Mouse (Mus musculus): ENCODE measurements around the gene Ccdc136. TPM values are rescaled to one million over a fixed set of nuclear protein-coding genes. Genes with fewer than 3 reads are reported as not detected.

The Ccdc136 gene
- polyA plus RNA-seq, 1 experiment from 2014 or later: 40.2 TPM

GRCm38 (mm10) chr6:29439789-29440188, 43.7 kb downstream of the Ccdc136 start:
- DNase-seq (ENCODE audit: low spot score): no peak
- 91% methylated on average over 6 of the region's 6 CpGs for WGBS
- H3K4me3 ChIP-seq (ENCODE audit: low read depth, low read length): no peak overlapping the region
- H3K27ac ChIP-seq (ENCODE audit: low read depth, low read length): no peak overlapping the region
- peaks cover 18% of the 10 kb centered on the region; the same call in 1 of the 2 replicates for H3K4me1 ChIP-seq (ENCODE audit: control insufficient read depth, insufficient read depth, low read length)
- H3K9ac ChIP-seq (ENCODE audit: low read length): no peak overlapping the region
- H3K9me3 ChIP-seq (replicated peaks; ENCODE audit: control insufficient read depth, low read length): no peaks in the 10 kb centered on the region
- H3K27me3 ChIP-seq (replicated peaks; ENCODE audit: control insufficient read depth, insufficient read depth, low read length): peaks cover 5% of the 10 kb centered on the region; the same call in 1 of the 2 replicates
- no peak for ATAC-seq
- H3K36me3 ChIP-seq (ENCODE audit: control insufficient read depth, insufficient read depth, low read length): no peaks in the 10 kb centered on the region
- no peak overlapping the region for H3K4me2 ChIP-seq (ENCODE audit: low read length)

- Histone ChIP-seq H3K27me3 (replicated peaks; ENCODE audit: control insufficient read depth, insufficient read depth, low read length) (no peaks in the 10 kb centered on the region), H3K27ac (ENCODE audit: low read depth, low read length) (no peak overlapping the region), H3K9ac (ENCODE audit: low read length) (no peak overlapping the region), H3K4me1 (ENCODE audit: control insufficient read depth, insufficient read depth, low read length) (no peaks in the 10 kb centered on the region), H3K36me3 (ENCODE audit: control insufficient read depth, insufficient read depth, low read length) (no peaks in the 10 kb centered on the region), H3K4me3 (ENCODE audit: low read depth, low read length) (no peak overlapping the region), H3K9me3 (replicated peaks; ENCODE audit: control insufficient read depth, low read length) (no peaks in the 10 kb centered on the region), H3K4me2 (ENCODE audit: low read length) (no peak overlapping the region)
- 77% methylated on average over 11 of the region's 11 CpGs for whole genome bisulfite sequencing
- no peak for ATAC-seq
- DNase-seq (ENCODE audit: low spot score): peak; percentile 7
These were observed 48.7 kb downstream of the Ccdc136 start for GRCm38 (mm10) chr6:29444773-29445172.

GRCm38 (mm10) chr6:29445354-29445753, 49.2 kb downstream of the Ccdc136 start:
- no peak overlapping the region for H3K9ac ChIP-seq (ENCODE audit: low read length)
- H3K27me3 ChIP-seq (replicated peaks; ENCODE audit: control insufficient read depth, insufficient read depth, low read length): no peaks in the 10 kb centered on the region
- no peaks in the 10 kb centered on the region for H3K4me1 ChIP-seq (ENCODE audit: control insufficient read depth, insufficient read depth, low read length)
- H3K27ac ChIP-seq (ENCODE audit: low read depth, low read length): no peak overlapping the region
- no peak overlapping the region for H3K4me2 ChIP-seq (ENCODE audit: low read length)
- H3K9me3 ChIP-seq (replicated peaks; ENCODE audit: control insufficient read depth, low read length): no peaks in the 10 kb centered on the region
- WGBS: 96% methylated on average over 7 of the region's 7 CpGs
- no peak overlapping the region for H3K4me3 ChIP-seq (ENCODE audit: low read depth, low read length)
- no peaks in the 10 kb centered on the region for H3K36me3 ChIP-seq (ENCODE audit: control insufficient read depth, insufficient read depth, low read length)
- no peak for ATAC-seq
- DNase-seq (ENCODE audit: low spot score): no peak

- WGBS: 33% methylated on average over 4 of the region's 4 CpGs
- H3K9ac ChIP-seq (ENCODE audit: low read length): no peak overlapping the region
- H3K4me1 ChIP-seq (ENCODE audit: control insufficient read depth, insufficient read depth, low read length): no peaks in the 10 kb centered on the region
- ATAC-seq (no peak), DNase-seq (ENCODE audit: low spot score) (no peak)
- H3K27ac ChIP-seq (ENCODE audit: low read depth, low read length): no peak overlapping the region
- no peaks in the 10 kb centered on the region for H3K36me3 ChIP-seq (ENCODE audit: control insufficient read depth, insufficient read depth, low read length)
- no peak overlapping the region for H3K4me2 ChIP-seq (ENCODE audit: low read length)
- no peaks in the 10 kb centered on the region for H3K9me3 ChIP-seq (replicated peaks; ENCODE audit: control insufficient read depth, low read length)
- no peaks in the 10 kb centered on the region for H3K27me3 ChIP-seq (replicated peaks; ENCODE audit: control insufficient read depth, insufficient read depth, low read length)
- no peak overlapping the region for H3K4me3 ChIP-seq (ENCODE audit: low read depth, low read length)
These were observed 53.7 kb downstream of the Ccdc136 start for GRCm38 (mm10) chr6:29449858-29450257.

- ATAC-seq: no peak
- Histone ChIP-seq H3K27me3 (replicated peaks; ENCODE audit: control insufficient read depth, insufficient read depth, low read length) (no peaks in the 10 kb centered on the region), H3K27ac (ENCODE audit: low read depth, low read length) (no peak overlapping the region), H3K9ac (ENCODE audit: low read length) (no peak overlapping the region), H3K36me3 (ENCODE audit: control insufficient read depth, insufficient read depth, low read length) (no peaks in the 10 kb centered on the region), H3K4me2 (ENCODE audit: low read length) (no peak overlapping the region), H3K4me3 (ENCODE audit: low read depth, low read length) (no peak overlapping the region), H3K9me3 (replicated peaks; ENCODE audit: control insufficient read depth, low read length) (no peaks in the 10 kb centered on the region), H3K4me1 (ENCODE audit: control insufficient read depth, insufficient read depth, low read length) (no peaks in the 10 kb centered on the region)
- DNase-seq (ENCODE audit: low spot score): no peak
- 92% methylated on average over 6 of the region's 6 CpGs for WGBS
These were observed 54.6 kb downstream of the Ccdc136 start for GRCm38 (mm10) chr6:29450667-29451066.

- no peak overlapping the region for H3K4me3 ChIP-seq (ENCODE audit: low read depth, low read length)
- 58% methylated on average over 7 of the region's 7 CpGs for WGBS
- H3K4me1 ChIP-seq (ENCODE audit: control insufficient read depth, insufficient read depth, low read length): no peaks in the 10 kb centered on the region
- DNase-seq (ENCODE audit: low spot score) (no peak), ATAC-seq (no peak)
- H3K9ac ChIP-seq (ENCODE audit: low read length): no peak overlapping the region
- H3K27ac ChIP-seq (ENCODE audit: low read depth, low read length): no peak overlapping the region
- H3K4me2 ChIP-seq (ENCODE audit: low read length): no peak overlapping the region
- H3K27me3 ChIP-seq (replicated peaks; ENCODE audit: control insufficient read depth, insufficient read depth, low read length): no peaks in the 10 kb centered on the region
- no peaks in the 10 kb centered on the region for H3K36me3 ChIP-seq (ENCODE audit: control insufficient read depth, insufficient read depth, low read length)
- H3K9me3 ChIP-seq (replicated peaks; ENCODE audit: control insufficient read depth, low read length): no peaks in the 10 kb centered on the region
These were observed 65.4 kb downstream of the Ccdc136 start for GRCm38 (mm10) chr6:29461502-29461901.

- no peaks in the 10 kb centered on the region for H3K36me3 ChIP-seq (ENCODE audit: control insufficient read depth, insufficient read depth, low read length)
- H3K27me3 ChIP-seq (replicated peaks; ENCODE audit: control insufficient read depth, insufficient read depth, low read length): no peaks in the 10 kb centered on the region
- no peak overlapping the region for H3K9ac ChIP-seq (ENCODE audit: low read length)
- whole genome bisulfite sequencing: 75% methylated on average over 3 of the region's 3 CpGs
- no peak overlapping the region for H3K4me2 ChIP-seq (ENCODE audit: low read length)
- ATAC-seq (no peak), DNase-seq (ENCODE audit: low spot score) (no peak)
- no peak overlapping the region for H3K27ac ChIP-seq (ENCODE audit: low read depth, low read length)
- H3K9me3 ChIP-seq (replicated peaks; ENCODE audit: control insufficient read depth, low read length): no peaks in the 10 kb centered on the region
- no peaks in the 10 kb centered on the region for H3K4me1 ChIP-seq (ENCODE audit: control insufficient read depth, insufficient read depth, low read length)
- no peak overlapping the region for H3K4me3 ChIP-seq (ENCODE audit: low read depth, low read length)
These were observed 67.3 kb downstream of the Ccdc136 start for GRCm38 (mm10) chr6:29463388-29463787.

GRCm38 (mm10) chr6:29467583-29468354, 71.7 kb downstream of the Ccdc136 start, which contains the start of gene Atp6v1f:
TSS of gene Atp6v1f (plus strand) at chr6:29467718.
- H3K4me3 ChIP-seq (ENCODE audit: low read depth, low read length): peak within 1 kb of the TSS; percentile 55
- peaks cover 22% of the 10 kb centered on the region for H3K36me3 ChIP-seq (ENCODE audit: control insufficient read depth, insufficient read depth, low read length)
- H3K9ac ChIP-seq (ENCODE audit: low read length): peak within 1 kb of the TSS; percentile 66
- no peak within 1 kb of the TSS for H3K27ac ChIP-seq (ENCODE audit: low read depth, low read length)
- ATAC-seq (peak; percentile 96), DNase-seq (ENCODE audit: low spot score) (peak; percentile 98)
- H3K4me2 ChIP-seq (ENCODE audit: low read length): peak within 1 kb of the TSS; percentile 54
- no peaks in the 10 kb centered on the region for H3K27me3 ChIP-seq (replicated peaks; ENCODE audit: control insufficient read depth, insufficient read depth, low read length)
- no peaks in the 10 kb centered on the region for H3K9me3 ChIP-seq (replicated peaks; ENCODE audit: control insufficient read depth, low read length)
- WGBS: under 1% methylated on average over 39 of the region's 39 CpGs
- H3K4me1 ChIP-seq (ENCODE audit: control insufficient read depth, insufficient read depth, low read length): peaks cover 4% of the 10 kb centered on the region

- Histone ChIP-seq H3K36me3 (ENCODE audit: control insufficient read depth, insufficient read depth, low read length) (peaks cover 22% of the 10 kb centered on the region), H3K4me2 (ENCODE audit: low read length) (peak overlapping the region; percentile 54), H3K27ac (ENCODE audit: low read depth, low read length) (no peak overlapping the region), H3K27me3 (replicated peaks; ENCODE audit: control insufficient read depth, insufficient read depth, low read length) (no peaks in the 10 kb centered on the region), H3K9ac (ENCODE audit: low read length) (peak overlapping the region; percentile 66), H3K4me1 (ENCODE audit: control insufficient read depth, insufficient read depth, low read length) (peaks cover 4% of the 10 kb centered on the region), H3K4me3 (ENCODE audit: low read depth, low read length) (0 out of 2 replicates have a peak overlapping the region, but pooled peaks have one; percentile 55), H3K9me3 (replicated peaks; ENCODE audit: control insufficient read depth, low read length) (no peaks in the 10 kb centered on the region)
- ATAC-seq (no peak), DNase-seq (ENCODE audit: low spot score) (no peak)
- 94% methylated on average over 3 of the region's 3 CpGs for WGBS
These were observed 72.7 kb downstream of the Ccdc136 start for GRCm38 (mm10) chr6:29468851-29469250.

All from forebrain, embryonic 14.5 days (tissue).